Mouse (Mus musculus): Measurements from ENCODE around the gene Ptx3.
"Not testable (repeated sequence)": the region's sequence is repeated elsewhere in the genome, so short reads cannot be mapped to it uniquely, and the experiment has no call there.

The Ptx3 gene

DNA sequence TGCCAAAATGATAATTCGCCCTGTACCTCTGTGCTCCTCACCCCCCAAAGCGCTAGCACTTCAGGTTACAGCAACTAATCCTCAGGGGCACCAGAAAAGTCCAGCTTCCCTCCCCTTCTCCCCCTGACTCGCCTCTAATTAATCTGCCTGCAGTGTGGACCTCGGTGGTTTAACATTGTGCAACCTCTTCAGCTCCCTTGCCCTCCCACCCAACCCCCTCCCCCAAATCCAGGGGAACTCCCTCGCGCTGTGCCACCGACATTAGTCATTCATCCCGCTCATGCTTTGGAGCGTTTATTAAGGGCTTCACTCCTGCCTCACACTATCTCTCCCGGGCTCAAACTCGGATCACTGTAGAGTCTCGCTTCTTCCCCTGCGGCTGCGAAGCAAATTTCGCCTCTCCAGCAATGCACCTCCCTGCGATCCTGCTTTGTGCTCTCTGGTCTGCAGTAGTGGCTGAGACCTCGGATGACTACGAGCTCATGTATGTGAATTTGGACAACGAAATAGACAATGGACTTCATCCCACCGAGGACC, at the start of gene Ptx3:
Gene Ptx3 (plus strand): TSS at position 256 of the 537 bp plus-strand sequence.
- DNase-seq: no peak

DNA sequence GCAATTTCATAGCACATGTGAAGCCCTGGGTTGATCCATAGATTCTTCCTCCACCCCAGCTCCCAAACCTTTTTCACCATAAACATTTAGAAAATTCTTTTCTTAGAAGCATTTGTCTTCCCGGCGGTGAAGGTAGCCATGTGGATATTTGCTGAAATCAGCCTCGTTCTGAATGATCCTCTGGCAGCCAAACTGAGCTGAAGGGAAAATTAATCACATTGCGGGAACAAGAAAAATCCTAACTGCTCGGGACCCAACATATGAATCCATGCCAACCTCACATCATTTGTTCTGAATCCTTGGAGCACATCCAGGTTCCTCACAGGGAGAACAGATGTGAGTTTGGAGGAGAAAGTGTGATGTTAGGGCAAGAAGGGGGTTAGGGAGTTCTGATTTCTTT, 46.8 kb upstream of the Ptx3 start:
- no peak for DNase-seq

DNA sequence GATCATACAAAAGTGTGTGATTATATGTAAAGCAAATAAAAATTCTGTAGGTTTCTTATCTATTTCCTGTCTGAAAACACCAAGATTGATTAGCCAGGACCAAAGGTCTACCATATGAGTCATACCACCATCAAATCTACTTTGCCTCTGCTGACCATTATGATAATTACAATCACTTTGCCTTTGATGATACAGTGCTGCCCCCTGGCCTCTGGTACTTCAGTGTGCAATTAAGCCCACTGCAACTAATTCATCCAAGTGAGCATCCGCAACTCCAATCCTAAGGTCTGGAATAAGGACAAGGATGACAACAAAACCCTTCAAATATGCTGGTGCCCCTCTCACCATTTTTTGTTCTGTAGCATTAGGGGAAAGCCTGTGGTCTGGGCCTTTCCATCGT, 40.1 kb upstream of the Ptx3 start:
- no peak for DNase-seq

DNA sequence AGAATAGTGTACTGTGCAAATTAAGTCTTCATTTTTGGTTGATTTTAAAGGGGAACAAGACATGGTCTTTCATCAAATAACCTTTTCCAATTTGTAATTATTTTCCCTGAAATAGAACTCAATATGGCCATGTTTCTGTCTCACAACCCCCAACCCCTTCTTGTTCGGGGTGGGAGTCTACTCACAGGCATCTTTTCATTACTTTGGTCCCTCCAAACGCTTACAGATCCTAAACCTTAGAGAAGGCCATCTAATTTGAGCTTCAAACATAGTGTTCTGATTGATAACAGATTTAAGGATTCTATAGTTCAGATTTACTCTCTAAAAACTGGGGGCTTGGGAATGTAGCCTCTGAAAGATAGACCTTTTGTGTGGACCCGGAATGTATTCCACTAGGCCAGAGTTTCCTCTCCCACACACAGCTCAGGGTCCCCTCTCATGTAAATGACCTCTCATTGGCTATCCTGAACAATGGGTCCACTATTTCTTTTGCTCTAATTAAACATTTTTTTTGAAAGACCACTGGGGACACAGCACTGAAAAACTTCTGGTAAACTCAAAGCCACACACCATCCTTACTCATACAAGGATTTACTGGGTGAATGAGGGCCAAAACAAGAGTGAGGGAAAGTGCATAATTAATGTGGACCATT, 25.7 kb upstream of the Ptx3 start:
- no peak for DNase-seq

DNA sequence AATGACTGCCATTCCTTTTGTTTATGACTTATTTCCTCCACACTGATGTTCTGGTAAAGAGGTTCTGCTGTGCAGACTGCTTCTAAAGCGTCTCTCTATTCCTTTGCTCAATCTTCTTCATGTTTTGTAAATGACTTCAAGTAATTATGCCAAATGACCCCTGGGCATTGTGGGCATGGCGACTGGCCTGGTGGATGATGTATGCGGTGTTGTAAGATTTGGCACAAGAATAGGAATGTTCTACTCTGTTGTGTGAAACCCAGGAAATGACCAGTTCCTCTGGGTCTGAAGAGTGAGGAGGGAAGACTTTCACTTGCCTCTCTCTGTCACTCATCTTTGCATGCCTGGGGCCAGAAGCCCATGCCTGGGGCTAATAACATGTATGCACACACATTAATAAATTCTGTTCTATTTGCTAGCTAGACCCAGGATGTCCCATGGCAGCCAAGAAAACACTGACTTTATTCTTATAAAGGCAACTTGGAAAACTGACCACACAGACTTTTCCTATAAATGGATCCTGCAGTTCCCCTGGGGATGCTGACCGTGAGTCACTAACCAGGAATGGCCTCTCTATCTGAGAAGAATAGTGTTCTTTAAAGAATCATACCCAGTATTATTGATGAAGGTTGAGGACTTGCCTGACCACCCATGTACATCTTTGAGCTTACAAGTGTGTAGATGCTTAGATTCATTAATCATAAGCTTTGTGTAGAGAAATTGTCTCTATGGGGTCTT, 10.7 kb upstream of the Ptx3 start:
- DNase-seq: no peak

DNA sequence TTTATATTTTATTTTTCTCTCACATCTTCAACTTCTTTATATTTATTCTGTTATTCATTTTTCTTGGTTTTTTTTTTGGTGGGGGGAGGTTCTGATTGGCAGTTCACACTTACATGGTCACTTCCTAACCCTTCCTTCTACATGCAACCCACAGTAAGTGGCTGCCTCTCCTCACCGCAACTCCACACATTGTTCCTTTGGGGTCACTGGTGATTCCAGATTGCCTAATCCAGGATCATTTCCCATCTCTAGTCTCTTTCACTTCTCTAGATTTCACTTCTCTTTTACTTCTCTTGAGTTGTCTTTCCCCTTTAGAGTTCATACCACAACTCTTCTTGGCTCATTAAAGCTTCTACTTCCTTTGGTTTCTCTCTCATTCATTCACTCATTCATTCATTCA, 6.2 kb upstream of the Ptx3 start:
- no peak for DNase-seq

DNA sequence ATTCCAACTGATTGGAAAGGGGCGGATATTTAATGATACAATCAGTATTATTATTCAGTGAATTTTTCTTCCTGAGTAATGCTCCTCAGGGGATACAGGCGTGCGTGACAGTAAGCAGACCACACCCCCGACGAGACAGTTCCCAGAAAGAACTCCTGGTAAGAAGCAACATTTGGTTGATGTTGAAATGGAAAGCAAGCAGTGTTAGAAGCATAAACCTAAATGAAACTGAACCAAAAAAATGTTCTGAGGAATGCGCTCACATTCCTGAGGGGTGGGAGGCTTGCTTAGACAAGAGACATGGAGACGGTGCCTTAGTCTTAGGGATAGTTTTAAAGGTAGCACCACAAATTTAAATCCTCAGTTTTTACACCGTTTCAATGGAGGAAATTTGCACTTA, 4.0 kb upstream of the Ptx3 start:
- no peak for DNase-seq

DNA sequence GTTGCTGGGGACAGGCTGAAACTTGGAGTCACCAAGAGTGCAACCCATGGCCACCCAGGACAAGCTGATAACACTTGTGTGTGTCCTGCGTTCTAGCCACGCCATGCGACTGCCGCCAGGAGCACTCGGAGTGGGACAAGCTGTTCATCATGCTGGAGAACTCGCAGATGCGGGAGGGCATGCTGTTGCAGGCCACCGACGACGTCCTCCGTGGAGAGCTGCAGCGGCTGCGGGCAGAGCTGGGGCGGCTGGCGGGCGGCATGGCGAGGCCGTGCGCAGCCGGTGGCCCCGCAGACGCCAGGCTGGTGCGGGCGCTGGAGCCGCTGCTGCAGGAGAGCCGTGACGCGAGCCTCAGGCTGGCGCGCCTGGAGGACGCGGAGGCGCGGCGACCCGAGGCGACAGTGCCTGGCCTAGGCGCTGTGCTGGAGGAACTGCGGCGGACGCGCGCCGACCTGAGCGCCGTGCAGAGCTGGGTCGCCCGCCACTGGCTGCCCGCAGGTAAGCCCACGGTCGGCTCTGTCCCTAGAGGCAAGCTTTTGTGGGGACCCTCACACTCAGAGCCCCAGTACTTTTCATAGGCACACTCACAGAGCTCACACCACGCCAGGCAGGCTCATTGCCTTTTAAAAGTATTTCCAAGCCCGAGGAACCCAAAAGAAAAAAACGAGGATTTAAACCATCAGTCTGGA, 988 bp downstream of the Ptx3 start:
- no peak for DNase-seq

DNA sequence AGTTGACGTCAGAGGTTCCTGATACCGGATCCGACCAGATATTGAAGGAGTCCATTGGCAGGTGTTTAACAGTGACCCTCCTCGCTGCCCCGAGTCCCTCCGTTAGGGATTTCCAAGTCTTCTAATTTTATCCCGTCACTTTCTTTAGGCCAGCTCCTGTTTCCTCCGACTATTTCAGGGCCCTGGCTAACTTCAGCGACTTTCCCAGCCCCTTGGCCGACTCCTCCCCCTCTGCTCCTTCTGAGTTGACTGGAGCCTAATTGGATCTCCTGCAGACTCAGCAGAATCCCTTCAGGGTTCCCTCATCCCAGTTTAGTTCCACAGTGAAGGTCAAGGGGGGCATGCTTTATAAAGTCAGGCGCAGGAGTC, 1.5 kb downstream of the Ptx3 start:
- no peak for DNase-seq

DNA sequence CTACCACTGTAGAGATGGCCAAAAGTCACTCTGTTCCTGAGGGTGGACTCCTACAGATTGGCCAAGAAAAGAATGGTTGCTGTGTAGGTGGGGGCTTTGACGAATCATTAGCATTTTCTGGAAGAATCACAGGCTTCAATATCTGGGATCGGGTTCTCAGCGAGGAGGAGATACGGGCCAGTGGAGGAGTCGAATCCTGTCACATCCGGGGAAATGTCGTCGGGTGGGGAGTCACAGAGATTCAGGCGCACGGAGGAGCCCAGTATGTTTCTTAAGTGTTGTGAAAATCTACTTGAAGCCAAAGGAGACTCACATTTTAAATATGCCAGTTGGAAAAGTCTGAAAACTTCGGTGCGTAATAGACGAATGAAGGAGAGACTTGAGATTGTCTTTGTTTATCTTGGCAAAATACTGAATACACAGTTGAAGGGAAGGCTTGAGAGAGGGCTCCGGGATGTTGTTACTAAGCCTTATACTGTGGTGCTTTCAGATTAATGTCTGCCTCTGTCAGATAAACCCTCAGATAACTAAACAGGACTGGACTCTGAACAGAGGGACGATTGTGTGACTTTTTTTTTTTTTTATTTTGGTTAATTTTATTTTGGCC, 5.3 kb downstream of the Ptx3 start:
- no peak for DNase-seq

DNA sequence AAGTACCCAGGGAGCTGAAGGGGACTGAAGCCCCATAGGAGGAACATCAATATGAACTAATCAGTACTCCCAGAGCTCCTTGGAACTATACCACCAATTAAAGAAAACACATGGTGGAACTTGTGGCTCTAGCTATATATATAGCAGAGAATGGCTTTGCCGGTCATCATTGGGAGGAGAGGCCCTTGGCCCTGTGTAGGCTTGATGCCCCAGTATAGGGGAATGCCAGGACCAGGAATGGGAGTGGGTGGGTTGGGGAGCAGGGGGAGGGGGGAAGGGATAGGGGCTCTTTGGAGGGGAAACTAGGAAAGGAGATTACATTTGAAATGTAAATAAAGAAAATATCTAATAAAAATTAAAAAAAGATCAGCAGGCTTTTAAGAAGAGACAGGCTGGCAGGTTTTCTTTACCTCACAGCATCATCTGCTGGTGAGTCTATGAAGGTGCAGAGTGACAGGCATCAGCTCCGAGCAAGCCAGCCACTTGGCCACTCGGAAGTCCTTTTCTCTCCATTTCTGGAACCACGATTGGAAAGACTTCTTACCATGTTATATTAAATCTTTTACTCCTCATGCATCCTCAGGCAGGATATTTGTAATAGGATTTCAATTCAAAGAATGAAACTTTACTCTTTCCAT, 16.6 kb downstream of the Ptx3 start:
- DNase-seq: not testable (repeated sequence)

DNA sequence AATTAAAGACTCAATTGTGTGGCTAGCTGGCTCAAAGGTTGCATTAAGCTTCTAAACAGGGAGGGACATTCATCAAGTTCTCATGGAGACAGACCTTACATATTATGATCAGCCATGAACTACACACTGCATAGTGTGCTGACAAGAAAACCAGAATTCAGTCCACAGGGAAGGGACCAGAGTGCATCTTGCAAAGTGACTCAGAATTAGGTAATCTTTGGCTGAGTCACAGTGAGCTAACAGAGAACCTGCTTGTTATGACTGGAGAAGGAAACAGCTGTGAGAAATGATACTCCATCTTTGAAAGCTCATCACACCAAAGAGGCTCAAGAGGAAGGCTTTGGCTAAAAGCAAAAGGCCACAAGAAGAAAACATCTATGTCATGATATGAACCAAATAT, 20.8 kb downstream of the Ptx3 start:
- DNase-seq: no peak

DNA sequence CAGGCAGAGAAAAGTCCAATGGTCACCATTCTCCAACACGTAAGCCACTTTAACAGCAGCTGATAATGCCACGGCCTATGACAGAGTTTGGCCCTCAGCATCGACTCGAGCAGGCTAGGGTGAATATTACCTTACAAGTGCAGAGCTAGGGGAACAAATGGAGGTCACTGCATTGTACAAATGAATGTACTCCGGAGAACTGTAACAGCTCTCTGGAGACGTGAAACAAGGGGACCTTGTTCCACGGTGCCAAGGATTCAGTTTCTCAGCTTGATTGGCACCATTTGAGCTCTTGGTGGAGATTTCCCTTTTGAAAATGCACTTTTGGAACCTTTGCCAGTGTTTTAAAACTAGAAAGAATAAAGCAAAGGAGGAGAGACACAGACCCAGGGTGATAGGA, 32.1 kb downstream of the Ptx3 start:
- DNase-seq: no peak

DNA sequence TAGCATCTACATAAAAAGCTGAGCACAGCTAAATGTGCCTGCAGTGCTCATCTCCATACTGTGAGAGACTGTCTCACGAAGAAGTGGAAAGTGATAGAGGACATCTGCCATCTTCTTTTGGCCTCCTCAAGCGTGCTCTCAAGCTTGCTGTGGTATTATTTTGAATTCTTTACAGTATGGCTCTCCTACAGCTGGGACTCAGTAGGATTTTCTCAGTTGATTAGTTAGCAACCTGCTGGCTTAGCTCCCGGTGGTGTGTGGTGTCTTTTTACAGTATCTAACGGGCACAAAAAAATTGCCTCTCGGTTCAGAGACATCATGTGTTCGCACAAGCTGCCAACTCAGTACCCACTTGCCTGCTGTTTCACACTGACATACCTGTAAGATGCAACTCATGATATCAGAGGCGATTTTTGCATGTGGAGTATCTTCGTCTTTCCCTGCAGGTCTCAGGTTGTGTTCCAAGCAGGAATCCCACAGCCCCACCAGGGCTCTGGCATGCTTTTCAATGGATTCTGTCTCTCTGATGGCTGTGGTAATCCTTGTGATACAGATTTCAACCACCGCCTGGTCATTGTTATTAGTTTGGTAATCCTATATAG, 34.9 kb downstream of the Ptx3 start:
- DNase-seq: no peak

DNA sequence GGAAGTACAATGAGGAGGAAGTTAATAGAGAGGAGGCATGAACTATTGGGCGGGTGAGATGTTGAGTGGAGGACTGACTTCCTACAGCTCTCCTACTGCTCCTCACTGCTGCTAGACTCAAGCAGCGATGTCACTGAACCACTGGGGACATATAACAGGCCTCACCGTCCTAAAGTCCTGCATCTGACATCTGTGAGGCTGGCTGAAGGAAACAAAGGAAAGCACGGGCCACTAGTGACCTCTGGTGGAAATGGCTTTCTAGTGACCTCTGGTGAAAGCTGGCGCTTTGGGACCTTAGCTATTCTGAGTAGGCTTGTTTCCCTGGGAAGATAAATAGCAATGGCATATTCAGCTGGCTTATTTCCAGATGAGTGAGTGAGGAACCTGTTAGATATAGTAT, 42.6 kb downstream of the Ptx3 start:
- no peak for DNase-seq

DNA sequence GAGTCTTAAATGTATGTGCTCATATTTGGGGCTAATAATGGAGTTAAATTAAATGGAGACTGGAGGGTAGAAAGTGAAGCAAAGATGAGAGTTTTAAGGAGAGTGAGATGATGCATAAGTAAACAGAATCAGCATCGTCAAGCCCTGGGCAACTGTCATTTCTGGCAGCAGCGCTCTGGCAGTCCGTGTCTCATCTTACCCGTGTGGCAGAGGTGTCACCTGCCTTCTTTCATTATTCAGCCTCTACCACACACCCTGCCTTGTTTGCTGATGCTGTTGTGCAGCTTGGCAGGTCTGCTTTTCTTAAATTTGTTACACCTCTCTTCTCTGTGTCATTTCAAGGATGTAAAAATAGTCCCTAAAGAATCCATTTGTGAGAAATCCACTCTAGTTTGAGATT, 43.6 kb downstream of the Ptx3 start:
- DNase-seq: no peak

Measured in thymus, postnatal 14 days (tissue).